Mouse (Mus musculus): ENCODE measurements around the gene Plxna3.

DNA sequence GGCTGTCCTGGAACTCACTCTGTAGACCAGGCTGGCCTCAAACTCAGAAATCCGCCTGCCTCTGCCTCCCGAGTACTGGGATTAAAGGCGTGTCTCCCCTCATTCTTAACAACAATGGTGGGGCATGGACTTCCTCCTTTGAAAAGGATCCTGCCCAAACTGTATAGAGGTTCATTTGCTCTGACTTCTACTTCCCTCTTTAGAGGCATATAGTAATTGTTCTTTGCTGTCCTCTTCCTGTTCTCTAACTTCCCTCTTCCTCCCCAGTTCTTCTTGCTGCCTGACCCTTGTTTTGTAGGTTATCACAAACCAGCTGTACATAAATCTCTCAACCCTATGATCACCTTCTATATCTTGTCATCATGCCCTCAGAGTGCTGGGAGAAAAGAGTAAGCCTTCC, 29.1 kb upstream of the Plxna3 start:
- TF ChIP-seq POLR2A (IDR thresholded peaks at IDR 0.05; ENCODE audit: low read depth, low read length) (no peak), CTCF (IDR thresholded peaks at IDR 0.05; ENCODE audit: extremely low read depth, insufficient read length, insufficient replicate concordance, low read depth, low read length) (no peak)

Data from small intestine, adult 2 months (tissue).